Mouse (Mus musculus) lung, postnatal 25 days (tissue): Measurements from ENCODE around the gene Ypel4.
"Not testable (repeated sequence)": the region's sequence is repeated elsewhere in the genome, so short reads cannot be mapped to it uniquely, and the experiment has no call there.

ENCODE experiments used
- DNase-seq: peaks from one replicate; pipeline ENCODE4 v3.0.0; 2022; ENCODE audit warnings: low spot score

Ypel4 gene

DNA sequence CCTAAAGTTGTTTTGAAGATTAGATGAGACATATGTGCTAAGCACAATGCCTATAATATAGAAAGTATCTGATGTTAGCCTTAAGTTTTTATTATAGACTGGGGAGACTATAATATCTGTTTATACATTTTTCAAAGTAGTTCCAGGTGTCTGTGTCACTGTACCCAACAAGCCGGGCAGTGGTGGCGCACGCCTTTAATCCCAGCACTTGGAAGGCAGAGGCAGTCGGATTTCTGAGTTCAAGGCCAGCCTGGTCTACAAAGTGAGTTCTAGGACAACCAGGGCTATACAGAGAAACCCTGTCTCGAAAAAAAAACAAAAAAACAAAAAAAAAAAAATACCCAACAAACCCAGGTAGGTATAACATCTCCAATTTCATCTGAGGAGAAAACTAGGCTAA, 5.7 kb upstream of the Ypel4 start:
- not testable (repeated sequence) for DNase-seq

- DNase-seq = no peak
These were observed 2.7 kb upstream of the Ypel4 start for GRCm38 (mm10) chr2:84731206-84731605.

DNA sequence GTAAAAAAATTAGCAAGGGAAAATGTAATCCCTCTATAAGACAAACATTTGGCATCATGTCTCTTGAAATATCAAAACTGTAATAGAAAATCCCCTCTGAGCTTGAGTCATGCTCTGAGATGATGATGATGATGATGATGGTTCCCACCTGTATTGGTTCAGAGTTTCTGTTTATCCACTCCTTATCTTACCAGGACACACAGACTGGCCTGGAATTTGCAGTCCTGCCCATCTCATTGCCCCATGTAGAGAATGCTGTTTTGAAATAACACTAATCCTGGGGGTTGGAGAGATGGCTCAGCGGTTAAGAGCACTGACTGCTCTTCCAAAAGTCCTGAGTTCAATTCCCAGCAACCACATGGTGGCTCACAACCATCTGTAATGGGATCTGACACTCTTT, 1.5 kb upstream of the Ypel4 start:
- DNase-seq = no peak

DNA sequence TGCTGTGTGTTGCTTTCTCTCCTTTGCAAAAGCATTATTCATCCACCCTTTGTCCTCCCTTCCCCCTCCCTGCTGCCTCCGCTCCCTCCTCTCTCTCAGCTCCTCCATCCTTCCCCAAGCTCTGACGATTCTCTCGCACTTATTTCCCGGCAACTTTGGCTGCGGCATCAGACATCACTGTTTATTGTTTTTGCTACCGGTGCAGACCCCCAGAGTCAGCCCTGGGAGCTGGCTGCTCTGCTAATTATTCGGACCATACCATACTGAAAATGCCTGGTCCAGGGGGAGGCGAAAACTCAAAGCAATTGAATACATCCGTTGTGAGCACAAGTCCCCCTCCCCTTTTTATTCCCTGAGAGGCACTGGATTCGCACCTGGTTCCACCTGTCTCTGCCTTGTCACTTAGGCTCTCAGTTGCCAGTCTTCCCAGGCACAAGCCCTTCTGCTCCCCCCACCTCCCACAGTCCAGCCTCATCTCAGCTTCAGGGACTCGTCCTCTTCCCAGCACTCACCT, 550 bp downstream of the Ypel4 start:
- no peak for DNase-seq

DNA sequence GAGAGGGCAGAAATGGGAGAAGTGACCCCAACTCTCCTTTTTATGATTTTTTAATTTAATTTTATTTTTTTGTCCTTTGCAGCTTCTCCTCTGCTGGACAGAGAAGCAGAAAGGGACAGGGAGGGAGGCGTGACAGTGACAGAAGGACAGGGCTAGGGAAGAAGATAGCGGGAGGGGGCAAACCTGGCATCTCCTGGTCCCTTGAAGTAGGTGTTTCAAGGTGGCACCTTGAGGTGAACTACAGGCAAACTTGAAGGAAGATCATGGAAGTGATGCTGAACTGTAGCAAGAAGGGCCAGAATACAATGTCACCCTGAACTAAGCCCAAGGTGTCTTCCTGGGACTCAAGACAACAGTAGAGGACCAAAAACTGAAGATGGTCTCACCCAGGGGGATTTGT, 1.1 kb downstream of the Ypel4 start:
- DNase-seq = no peak

- no peak for DNase-seq
These were observed 1.6 kb downstream of the Ypel4 start for GRCm38 (mm10) chr2:84735346-84735920.

DNA sequence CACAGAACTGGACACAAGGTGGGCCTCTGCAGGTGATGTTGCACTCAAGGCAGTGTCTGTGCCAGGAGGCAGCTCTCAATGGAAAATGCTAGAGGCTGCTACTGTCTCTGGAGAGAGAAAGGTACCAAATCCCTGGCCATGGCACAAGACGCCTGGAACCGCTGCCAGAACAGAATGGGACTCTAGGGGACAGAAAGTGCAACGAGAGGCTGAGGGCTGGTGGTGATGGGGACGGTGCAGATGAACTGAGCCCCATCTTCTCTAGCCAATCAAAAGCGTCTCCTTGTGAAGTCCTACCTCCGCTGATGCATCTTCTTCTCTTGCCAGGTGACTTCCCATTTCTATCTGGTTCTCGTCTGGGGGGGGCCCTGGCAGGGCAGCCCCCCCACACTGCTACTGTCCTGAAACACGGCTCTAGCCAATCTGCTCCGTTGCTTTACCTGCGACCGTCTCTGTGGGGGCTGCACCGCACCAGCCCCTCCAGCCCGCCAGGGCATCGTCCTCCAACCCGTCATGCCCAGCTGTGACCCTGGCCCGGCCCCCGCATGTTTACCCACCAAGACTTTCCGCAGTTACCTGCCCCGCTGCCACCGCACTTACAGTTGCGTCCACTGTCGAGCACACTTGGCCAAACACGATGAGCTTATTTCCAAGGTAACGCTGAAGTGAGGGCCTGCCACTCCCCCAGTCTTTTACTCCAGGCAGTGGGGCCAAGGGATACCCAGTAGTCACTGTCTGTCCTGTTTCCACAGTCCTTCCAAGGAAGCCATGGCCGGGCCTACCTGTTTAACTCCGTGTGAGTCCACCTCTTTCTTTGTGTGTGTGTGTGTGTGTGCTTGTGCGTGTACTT, 2.7 kb downstream of the Ypel4 start:
- no peak for DNase-seq

- DNase-seq = no peak
These were observed 3.6 kb downstream of the Ypel4 start for GRCm38 (mm10) chr2:84737451-84737925.

- peak; percentile 59 for DNase-seq
These were observed 4.5 kb downstream of the Ypel4 start for GRCm38 (mm10) chr2:84738271-84738911.

DNA sequence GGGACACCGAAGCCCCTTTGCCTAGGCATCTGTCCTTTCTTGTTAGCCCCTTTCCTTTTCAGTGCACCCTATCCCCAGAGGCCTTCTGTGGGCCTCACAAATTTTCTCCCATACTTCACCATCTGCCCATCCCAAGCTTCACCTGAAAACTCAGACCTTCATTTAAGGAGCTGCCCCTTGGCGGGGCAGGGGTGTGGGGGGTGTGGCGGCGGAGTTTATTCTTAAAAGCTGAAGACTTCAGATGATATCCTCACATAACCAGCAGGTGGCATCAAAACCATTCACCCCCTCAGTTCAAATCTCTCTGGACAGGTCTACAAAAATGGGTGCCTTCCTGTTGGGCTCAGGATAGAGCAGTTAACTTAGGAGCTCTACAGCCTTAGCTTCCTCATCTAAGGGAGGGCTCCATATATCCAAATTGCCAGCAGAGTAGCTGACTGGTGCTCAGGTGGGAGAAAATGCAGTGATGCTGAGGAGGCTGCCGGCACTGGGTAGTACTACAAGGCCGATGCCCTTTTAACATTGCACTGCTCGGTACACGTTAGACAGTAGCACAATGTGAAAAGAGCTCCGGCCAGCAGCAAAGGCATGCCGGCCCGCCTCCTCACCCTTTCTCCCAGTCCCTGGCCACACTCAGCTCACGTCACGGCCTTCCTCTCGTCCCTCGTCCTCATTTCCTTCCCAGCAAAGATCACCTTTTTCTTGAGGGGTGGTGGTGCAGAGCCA, 6.9 kb downstream of the Ypel4 start:
- peak; percentile 27 for DNase-seq

- peak; percentile 40 for DNase-seq
These were observed 8.1 kb downstream of the Ypel4 start for GRCm38 (mm10) chr2:84741841-84742450.

- DNase-seq = peak; percentile 25
These were observed 8.8 kb downstream of the Ypel4 start for GRCm38 (mm10) chr2:84742451-84743283.

DNA sequence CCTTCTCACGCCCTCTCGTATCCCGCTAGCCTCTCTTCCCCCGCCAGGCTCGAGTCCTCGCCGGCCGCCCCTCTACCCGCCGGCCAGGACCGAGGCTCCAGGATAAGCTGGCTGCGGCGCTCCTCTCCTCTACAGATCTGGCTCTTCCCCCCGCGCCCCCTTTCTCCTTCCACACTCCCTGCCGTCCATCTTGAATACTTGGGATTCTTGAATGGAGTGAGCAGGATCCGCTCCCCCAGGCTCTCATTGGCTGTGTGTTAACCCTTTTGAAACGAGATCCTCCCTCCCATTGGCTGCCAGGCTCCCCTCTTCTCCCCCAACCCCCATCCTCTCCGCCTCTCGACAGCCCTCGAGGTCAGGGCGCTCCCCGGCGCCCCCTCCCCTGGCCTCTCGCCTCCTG, 9.7 kb downstream of the Ypel4 start, which contains the start of gene Gm19426:
TSS of gene Gm19426 (minus strand) at position 95 of the 400 bp plus-strand sequence.
- DNase-seq = peak; percentile 80

DNA sequence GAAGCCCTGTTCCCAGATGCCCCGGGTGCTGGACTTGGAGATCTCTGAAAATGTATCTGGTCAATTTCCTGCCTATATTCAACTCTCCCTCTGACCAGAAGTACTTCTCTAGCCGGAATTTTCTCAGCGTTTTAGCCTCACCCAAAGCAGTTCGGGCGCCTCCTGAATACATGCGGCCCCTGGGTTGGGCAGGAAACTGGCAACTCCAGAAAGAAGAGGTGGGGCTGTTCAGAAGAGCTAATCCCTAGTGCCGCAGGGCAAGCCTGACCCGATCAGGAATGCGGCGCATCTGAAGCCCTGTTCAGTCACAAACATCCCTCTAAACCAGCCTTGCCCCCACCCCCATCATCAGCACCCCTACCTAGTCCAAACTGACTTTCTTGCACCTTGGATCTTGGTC, 10.3 kb downstream of the Ypel4 start:
- no peak for DNase-seq

- peak; percentile 58 for DNase-seq
These were observed 16.3 kb downstream of the Ypel4 start for GRCm38 (mm10) chr2:84750115-84750514.

DNA sequence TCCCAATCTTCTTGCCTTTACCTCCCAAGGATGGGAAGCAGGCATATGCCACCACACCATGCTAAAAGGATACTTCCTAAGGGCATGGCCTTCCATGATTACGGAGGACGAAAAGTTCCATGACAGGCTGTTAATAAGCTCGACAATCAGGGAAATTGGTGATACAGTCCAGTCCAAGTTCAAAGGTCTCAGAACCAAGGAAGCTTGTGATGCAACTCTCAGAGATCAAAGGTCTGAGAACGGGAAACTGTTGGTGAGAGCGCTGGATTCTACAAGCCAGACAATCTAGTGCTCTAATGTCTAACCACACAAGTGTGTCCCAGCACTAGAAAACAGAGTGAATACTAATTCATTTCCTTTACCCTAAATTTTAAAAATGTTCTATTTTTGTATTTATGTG, 22.4 kb downstream of the Ypel4 start:
- DNase-seq = no peak

DNA sequence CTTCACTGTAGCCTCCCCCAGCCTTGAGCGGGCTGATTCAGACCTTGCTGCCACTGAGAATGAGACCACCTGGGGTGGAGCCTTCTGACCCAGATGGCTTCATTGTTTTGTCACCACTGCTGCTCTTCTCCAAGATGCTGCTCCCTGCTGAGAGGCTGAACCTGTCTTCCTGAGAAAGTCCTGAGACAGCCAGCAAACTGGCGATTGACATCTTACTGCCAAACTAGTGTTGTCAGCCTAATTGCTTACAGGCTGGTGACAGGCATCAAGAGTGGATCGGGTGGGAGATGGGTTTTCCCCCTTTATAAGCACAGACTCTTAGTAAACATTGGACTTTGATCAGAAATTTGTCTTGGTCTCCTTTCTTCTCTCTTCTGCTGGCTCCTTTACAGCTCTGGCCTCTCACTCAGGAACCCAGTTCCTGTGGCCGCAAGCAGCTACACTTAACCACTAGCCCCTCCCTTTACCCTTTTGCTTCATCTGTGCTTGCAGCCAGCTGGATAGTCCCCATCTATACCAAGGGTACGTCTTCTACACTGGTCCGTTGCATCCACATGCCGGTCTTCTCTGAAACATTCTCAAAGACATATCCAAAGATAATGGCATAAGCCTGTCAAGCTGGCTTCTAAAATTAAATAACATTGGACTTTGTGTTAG, 23.3 kb downstream of the Ypel4 start:
- DNase-seq = no peak

DNA sequence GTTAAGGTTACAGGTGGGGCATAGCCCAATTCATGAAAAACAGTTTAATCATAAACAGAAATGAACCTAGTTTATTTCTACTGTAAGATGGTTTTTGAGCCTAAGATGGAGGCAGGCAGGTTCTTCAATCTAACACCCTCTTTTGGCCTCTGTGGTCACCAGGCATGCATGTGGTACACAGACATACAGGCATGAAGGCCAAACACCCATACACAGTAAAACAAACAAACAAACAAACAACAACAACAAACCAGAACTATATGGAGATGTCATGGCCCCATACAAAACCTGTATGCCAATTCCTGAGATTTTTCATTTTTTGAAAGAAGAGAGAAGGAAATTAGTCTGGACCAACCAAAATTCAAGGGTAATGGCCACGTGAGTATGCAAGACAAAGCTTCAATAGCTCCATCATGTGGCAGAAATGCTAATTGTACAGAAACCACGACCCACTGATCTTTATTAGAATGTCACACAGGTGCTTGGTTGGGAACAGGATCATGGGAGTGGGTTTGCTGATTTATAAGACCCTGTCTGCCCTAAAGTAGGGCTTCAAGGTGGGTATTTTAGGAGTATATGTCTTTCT, 24.8 kb downstream of the Ypel4 start:
- DNase-seq = peak; percentile 72

DNA sequence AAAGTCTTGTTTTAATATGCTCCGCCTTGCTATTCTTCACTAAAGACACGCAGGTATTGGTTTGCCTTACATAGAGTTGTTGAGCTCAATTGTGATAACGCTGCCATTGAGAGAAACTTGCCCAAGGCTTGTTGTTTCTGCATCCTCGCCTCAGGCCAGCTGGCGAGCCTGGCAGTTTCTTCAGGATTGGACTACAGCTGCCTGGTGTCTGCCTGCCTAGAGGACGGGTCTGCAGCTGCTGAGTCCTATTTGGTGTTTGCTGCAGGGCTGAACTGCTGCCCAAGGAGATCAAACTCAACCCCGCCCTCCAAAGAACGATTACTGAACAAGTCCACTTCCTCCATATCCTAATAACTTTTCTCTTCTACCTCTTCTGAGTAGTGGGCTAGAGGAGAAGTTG, 26.9 kb downstream of the Ypel4 start:
- no peak for DNase-seq

GRCm38 (mm10) chr2:84761309-84761708, 27.5 kb downstream of the Ypel4 start:
- no peak for DNase-seq
